Mouse (Mus musculus): Measurements from ENCODE around the gene Acsf2.

- TF ChIP-seq CTCF (IDR thresholded peaks at IDR 0.05; ENCODE audit: low read depth) (no peak), EP300 (IDR thresholded peaks at IDR 0.05; ENCODE audit: low read depth) (no peak)
Measured at GRCm38 (mm10) chr11:94565151-94565479, 36.6 kb downstream of the Acsf2 start.
